13 mouse cellular contexts compared by ENCODE assay signal in the genomic region with DNA sequence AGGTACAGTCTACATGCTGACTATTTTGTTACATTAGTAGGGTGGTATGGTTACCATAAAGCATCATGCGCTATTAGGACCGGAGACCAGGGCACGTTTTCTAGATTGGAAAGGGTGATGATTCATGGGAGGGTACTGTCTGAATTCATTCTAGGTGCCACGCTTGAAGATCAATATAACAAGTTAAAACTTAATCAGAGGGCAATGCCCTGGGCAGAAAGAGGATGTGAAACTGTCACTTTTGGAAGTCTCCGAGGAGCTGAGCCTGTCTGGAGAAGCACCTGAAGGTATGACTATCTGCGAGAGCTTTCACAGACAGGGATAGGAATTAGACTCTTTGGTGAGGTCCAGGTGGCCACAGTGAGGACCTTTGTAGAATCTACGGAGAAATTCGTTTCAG.
"Had no signal": no experiment of that assay in that cellular context is flagged by ENCODE, and none has a peak within 500 bp of the region (broad histone marks: within the 10 kb centered on the region; RNA-seq: fewer than 3 reads in every experiment).

No protein-coding gene starts in this region.

- DNase-seq: kidney, adult 18-20 months; kidney, postnatal 14 days; left cerebral cortex, postnatal 4 days; lung, adult 2 months; lung, postnatal 36 days; midbrain, embryonic 14.5 days; spleen, adult 18-20 months; thymus, postnatal 4 days had no signal

- H3K27me3 ChIP-seq: intestine, embryonic 15.5 days; kidney, embryonic 15.5 days; neural tube, embryonic 15.5 days had no signal

- ATAC-seq: intestine, embryonic 15.5 days; lung, postnatal 0 days had no signal

- H3K36me3 ChIP-seq: intestine, embryonic 15.5 days; kidney, embryonic 15.5 days; midbrain, embryonic 10.5 days; neural tube, embryonic 15.5 days had no signal
